Mouse (Mus musculus): ENCODE data around the gene Rap1gap2.

The Rap1gap2 gene

DNA sequence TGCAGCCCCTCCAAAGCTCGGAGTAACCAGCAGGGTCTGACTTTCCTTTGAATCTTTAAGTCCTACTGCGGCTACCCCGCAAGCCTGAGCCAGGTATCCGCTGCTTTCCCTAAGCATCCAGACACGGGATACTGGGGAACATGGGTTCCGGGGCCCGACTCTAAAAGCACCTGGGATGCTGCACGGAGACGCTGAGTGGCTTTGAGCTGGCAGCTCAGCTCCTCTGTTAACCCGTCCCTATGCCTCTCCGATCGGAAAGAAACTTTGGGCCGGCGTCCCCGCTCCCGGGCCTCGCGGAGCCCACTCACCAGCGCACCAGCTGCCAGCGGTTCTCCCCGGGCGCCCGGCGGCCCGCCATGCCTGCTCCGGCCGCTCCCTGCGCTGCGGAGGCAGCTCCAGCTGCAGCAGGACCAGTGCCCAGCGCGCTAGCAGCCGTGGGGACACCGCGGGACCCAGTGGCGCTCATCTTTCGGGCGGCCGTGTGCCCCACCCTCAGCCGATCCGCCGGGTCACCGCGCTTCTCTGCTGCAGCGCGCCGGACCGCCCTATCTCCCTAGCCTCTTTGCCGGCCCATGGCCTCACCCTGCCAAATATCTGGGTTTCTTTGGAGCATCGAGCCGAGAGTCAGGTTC lies at the start of gene Rap1gap2:
Gene Rap1gap2 (minus strand): TSS at position 371 of the 632 bp plus-strand sequence.
- no peak for DNase-seq (ENCODE audit: extremely low spot score, low read depth, low spot score)

DNA sequence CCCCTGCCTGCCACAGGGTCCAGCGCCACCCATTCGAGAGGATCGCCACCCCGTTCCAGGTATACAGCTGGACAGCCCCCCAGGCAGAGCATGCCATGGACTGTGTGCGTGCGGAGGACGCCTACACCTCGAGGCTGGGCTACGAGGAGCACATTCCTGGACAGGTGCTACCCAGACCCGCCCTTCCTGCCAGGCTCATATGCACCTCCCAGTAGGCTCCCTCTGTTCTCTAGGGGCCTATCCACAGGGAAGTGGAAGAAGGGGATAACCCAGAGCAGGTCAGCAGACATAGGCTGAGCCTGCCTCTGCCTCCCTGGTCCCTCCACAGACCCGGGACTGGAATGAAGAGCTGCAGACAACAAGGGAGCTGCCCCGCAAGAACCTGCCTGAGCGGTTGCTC lies 49.6 kb upstream of the Rap1gap2 start:
- DNase-seq (ENCODE audit: extremely low spot score, low read depth, low spot score) = no peak

DNA sequence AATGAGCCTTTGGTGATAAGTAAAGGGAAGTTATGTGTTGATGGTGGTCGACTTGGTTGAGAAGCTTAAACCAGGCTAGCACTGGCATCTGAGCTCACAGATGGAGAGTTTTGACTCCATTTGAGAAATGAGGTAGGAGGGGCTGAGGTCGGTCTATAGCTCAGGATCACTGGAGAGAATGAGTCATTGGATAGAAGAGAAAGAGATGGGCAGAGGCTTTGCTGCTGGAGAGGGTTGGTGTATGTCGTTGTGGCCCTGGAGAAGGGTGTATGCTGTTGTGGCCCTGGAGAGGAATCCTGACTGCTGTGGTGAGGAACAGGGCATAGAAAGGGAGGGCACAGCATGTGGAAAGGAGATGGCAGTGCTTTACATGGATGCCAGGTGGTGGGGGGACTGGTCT lies 45.2 kb upstream of the Rap1gap2 start:
- DNase-seq (ENCODE audit: extremely low spot score, low read depth, low spot score) = no peak

DNA sequence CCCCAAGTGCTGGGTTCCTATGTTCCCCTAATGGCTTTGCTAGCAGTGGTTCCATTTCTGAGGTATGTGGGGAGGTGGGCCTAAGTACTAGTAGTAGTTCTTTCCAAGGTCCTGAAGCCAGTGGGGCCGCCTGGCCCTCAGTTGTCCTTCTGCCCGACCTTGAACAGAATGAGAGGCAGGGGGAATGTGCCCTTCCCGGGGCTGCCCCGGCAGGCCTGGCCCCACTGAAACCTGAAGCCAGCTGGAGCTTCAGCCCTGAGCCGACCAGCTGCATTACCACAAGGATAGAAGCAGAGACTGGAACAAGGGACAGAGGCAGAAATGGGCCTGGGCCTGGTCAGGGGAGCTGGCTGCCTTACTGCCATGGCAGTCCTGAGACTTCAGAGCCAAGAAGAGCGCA lies 42.7 kb upstream of the Rap1gap2 start:
- no peak for DNase-seq (ENCODE audit: extremely low spot score, low read depth, low spot score)

DNA sequence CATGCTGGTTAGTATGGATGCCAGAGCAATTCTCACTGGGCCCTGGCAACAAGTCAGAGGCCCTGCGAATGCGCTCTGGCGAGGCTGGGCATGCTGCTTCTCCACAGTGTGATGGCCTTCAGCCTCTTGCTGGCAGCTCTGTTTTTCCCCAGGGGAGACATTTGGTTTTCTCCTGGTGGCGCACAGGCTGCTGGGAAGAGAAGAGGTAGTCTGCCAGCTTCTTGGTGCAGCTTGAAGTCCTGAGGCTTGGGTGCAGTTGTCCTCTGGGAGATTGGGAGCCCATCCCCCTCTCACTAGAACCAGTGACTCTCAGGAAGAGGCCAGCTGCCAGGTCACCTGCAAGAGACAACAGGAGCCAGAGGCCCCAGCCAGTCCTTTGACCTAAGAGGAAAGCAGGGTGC lies 42.1 kb upstream of the Rap1gap2 start:
- DNase-seq (ENCODE audit: extremely low spot score, low read depth, low spot score) = no peak

DNA sequence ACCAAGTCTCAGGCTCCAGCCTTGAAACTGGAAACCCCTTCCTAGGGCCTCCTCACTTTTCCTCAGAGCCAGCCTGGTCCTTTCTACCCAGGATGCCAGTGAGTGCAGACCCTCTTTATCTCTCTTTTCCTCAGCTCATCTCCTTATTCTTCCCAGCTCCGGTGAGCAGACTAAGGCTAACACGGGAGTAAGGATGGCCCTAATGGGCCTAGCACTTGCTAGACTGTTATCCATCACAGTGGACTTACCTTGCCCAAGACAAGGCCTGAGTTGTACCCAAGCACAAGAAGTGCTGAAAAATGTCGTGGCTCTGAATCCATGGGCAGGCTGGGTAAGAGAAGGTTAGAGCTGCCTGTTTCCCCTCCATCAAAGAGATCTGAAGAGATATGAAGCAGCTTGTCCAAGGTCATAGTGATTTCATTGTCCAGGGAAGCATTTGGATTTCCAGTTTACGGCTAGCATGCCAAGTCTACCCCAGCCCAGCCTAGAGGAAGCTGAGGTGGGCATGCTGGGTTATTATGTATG lies 39.9 kb upstream of the Rap1gap2 start:
- no peak for DNase-seq (ENCODE audit: extremely low spot score, low read depth, low spot score)

DNA sequence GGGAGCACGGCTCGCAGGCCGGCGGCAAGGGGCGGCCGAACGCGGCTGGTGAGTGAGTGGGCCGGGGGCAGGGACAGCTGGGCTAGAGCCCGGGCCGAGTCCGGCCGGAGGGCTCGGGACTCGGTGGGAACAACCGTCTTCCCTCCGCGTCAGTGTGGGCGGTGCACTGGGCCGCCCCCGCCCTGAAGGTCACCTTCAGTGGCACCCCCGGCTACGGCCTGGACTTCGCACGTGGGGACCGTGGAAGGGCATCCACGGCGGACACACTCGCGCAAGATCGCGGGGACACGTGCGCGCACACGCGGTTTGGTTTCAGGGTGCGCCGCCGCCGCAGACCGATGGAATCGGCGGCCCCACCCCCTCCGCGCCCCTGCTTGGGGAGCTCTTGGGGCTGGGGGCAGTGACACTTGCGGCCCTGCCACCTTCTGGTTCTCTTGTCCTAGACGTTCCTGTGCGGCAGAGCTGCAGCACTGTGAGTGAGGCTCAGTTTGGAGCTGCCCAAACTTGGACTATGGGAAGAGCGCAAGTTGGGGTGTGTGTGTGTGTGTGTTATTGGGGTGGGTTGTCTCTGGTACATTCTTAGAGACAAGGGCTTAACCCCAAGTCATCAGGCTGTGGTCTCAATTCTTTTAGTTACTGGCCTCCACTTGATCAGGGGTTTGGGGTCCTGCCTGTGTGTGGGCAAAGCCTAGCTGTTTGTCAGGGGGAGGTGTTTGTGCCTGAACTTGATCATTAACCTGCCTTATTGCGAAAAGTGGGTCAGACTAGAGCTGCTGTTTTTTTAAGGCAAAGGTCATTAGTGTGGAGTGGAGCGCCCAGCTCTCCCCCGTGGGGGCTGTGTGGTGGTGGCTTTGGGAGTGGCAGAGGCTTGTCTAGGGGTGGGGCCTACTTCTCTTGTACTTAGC lies 39.2 kb upstream of the Rap1gap2 start:
- no peak for DNase-seq (ENCODE audit: extremely low spot score, low read depth, low spot score)

DNA sequence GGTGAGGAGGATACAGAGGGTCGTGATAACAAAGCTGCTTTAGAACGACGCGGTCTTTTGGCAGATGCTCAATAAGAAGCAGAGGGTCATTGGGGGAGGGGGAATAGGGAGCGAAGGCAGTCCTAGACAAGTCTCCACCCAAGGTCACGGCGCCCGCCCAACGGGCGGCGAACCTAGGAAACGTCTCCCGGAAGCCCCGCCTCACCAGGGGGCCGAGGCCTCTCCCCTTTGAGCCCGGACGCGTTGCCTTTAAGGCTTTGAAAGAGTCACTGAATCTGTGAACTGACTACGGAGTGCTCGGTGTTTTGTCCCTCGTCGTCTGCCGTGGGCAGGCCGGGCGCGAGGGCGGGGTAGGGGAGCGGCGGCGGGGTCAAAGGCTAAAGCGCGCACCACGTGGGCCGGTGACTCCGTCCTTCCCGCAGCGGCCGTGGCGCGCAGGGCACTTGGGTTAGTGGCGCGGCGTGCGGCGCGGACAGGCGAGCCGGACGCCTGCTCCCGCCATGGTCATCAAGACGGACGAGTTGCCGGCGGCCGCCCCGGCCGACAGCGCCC lies 38.5 kb upstream of the Rap1gap2 start, which contains the start of gene Cluh:
Gene Cluh (plus strand): TSS at position 401 of the 552 bp plus-strand sequence.
- peak; percentile 78 for DNase-seq (ENCODE audit: extremely low spot score, low read depth, low spot score)

DNA sequence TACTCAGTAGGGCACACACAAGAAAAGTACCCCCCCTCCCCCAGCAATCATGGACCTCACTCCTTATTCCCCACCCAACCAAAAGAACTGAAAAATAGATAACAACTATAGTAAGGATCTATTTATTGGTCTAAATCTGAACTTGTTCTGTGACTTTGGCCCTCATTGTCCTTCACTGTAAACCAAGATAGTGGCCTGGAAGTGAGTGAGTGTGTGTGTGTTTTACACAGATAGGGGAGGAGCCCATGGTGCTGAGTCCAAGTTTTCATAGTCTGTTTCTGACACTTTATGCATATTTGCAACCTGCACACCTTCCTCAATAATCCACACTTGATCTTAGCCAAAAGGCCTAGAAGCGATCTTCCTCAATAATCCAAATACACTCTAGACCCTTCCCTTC lies 38.0 kb upstream of the Rap1gap2 start:
- no peak for DNase-seq (ENCODE audit: extremely low spot score, low read depth, low spot score)

DNA sequence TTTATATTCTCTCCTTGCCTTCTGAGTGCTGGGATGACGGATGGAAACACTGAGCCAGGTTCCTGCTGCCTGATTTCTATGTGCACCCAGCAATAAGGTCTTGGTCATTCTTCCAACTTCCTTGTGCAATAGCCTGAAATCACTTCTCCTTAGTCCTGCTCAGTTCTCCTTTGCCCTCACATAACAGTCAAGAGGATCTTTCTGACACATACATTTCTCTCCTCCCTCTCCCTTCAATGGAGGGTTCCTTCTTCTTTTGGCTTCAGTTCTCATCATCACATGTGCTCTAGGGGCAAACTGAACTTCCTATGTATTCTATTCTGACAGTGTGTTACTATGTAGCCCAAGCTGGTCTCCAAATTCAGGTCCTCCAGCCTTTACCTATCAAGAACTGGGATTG lies 37.3 kb upstream of the Rap1gap2 start:
- no peak for DNase-seq (ENCODE audit: extremely low spot score, low read depth, low spot score)

DNA sequence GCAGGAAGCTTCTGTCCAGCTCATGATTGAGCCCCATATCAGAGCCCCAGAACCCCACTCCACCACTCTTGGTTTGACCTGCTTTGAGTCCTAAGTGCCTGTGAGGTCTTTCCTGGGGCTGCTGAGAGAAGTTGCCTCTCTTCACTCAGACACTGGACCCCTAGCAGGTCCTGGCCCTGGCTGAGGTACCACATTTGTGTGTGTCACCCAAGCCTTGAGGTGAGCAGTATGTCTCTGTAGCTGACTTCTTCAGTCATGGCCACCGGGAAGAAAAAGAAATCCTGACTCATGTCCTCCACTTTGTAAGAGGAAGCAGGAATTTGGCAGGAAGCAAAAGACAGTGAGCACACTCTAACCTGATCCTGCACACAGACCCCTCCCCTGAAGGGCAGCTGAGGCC lies 28.9 kb upstream of the Rap1gap2 start:
- no peak for DNase-seq (ENCODE audit: extremely low spot score, low read depth, low spot score)

DNA sequence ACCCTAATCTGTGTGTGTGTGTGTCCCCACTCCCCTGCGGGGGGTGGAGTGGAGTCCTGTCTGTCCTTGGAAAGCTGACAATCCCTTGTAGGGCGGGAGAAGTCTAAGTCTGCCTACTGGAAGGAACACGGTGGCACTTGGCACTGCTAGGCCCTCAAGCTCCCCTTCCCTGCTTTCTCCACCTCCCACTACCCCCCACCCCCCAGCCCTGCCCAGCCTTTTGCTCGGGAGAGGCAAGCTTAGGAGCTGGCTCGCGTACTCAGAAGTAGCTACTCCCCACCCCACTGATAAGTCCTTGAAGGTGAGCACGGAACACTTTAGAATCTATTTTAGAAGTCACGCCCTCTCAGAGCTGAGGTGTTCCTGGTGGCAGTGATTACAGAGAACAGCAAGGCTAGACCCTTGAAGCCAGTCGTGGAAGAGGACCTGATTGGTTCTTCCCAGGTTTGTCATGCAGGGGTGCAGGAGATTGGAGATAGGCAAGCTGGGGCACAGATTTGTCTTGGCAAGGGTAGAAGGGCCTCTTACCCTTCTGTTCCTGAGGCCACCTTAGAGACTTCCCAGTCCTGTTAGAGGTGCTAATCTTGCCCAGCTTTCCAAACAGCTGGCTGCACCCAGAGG lies 28.2 kb upstream of the Rap1gap2 start:
- no peak for DNase-seq (ENCODE audit: extremely low spot score, low read depth, low spot score)

DNA sequence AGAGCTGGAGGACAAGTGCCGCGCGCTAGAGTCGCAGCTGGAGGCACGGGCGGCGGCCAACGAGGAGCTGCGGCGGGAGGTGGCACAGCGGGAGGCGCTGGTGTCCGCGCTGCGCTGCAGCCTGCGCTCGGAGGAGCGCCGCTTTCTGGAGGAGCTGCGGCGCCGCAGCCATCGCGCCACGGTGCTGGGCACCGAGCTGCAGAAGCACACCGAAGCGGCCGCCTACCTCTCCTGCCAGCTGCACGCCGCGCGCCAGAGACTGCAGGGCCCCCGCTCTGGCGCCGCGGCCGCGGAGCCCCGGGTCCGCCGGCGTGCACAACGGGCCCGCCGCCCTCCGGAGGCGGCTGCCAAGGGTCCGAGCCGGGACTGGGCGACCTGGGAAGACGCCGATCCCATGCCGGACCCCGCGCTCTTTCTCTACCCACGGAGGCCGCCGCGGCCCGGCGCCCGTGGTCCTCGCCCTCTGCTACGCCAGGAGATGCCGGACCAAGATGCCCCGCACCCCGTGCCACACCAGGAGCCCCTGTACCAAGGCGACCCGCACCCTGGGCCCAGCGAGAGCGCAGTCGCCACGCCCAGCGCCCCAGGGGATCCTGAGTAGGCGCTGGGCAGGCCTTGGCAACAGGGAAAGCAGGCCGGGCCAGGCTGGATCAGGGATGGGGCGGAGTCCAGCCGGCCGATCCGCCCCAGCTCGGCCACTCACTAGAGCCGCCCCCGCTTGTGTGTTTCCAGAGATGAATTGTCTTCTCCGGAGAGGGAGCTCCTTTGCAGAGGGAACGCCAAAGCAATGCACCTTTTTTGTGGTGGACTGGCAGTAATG lies 27.5 kb upstream of the Rap1gap2 start:
- DNase-seq (ENCODE audit: extremely low spot score, low read depth, low spot score) = no peak

DNA sequence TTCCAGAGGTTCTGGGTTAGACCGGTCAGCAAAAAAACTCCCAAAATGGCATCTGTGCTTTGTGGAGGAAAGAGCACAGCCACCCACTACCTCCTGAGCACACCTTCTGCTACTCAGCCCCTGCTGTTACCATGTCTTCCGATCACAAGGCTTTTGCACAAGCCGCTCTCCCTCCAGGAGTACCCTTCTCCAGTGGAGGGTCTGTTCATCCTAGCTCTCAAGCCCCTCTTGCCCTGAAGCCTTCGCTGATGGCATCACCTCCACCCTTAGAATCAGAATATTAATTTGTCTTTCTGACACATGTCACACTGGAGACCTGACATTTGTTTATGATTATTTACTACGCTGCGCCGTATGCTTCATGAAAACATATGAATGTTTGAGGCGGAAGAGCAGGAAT lies 26.8 kb upstream of the Rap1gap2 start:
- DNase-seq (ENCODE audit: extremely low spot score, low read depth, low spot score) = no peak

DNA sequence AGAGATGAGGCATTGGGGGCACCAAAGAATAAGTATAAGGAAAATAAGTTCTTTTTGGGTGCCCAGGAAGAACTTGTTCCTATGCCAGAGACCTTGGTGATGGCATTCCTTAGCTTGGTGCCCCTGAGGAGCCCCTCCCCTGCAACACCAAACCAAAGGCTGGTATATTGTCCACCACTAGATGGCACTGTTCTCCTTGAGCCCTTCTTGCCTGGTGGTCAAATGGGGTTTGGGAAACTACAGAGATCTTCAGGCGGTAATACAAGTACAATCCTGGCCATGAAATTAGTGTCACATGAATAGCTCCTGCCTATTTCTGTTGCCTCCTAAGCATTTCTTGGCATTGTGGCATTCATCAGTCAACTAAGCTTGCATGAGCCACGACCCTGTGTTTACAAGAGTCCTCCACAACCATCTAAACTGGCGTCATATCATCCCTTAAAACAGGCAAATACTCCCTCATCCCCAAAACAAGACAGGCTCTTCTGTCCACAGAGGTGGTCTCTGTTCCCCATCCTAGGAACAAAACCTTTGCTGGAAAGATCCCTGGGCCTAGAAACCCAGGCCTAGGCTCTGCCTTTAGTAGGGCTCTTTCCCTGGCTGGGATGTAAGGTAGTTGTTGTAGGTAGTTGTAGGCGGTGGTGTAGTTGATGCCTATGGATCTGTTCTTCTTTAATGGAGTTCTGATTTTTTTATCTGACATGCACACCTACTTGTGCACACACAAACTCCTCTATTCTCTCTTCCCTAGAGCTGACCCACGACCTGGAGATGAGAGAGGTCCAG lies 24.0 kb upstream of the Rap1gap2 start:
- peak; percentile 89 for DNase-seq (ENCODE audit: extremely low spot score, low read depth, low spot score)

DNA sequence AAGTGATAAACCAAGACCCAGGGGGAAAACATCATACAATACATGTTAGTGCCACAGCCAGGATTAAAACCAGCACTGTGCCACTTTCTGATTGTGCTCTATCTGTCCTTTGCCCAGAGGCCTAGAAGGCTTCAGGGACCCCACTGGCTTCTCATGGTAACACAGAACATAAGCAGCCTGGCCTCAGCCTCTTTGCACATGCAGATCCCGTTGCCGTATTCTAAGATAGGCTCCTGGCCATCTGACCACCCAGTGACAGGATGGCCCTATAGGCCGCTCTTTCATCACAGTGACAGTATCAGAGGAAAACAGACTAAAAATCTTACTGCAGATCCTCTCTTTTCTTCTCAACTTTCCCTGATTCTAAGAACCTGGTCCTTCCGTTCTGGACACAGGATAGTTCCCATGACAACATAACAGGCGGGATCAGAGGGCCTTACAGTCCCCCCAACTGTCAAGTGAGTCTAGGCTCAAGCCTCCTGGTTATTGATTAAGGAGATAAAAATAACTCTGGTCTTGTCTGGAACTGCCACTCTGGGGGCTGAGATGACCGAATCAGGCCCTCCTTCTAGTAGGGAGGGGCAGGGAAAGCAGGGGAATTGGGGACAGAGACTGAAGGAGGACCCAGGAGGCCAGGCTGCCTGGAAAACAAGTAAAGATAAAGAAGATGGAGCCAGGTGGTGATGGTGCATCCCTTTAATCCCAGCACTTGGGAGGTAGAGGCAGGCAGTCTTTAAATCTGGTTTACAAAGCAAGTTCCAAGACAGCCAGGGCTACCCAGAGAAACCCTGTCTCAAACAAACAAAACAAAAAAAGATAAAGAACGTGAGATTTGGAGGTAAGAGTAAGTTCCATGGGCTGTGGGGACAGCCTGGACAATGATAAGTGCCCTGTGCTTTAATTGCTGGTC lies 21.4 kb upstream of the Rap1gap2 start:
- no peak for DNase-seq (ENCODE audit: extremely low spot score, low read depth, low spot score)

DNA sequence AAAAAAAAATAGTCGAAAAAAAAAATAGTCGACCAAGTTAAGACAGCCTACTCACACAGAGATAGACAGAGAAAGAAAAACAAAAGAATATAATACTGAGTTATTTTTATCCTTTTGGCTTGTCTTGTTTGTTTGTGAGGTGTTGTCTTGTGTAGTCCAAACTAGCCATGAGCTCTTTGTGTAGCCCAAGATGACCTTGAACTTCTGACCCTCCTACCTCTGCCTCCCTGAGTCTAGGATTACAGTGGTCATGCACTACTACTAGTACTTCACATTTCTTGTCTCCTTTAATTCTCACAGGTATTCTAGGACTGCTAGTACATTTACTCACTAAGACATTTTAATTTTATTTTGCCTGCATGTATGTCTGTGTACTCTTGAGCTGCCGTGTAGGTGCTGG lies 16.8 kb upstream of the Rap1gap2 start:
- DNase-seq (ENCODE audit: extremely low spot score, low read depth, low spot score) = no peak

DNA sequence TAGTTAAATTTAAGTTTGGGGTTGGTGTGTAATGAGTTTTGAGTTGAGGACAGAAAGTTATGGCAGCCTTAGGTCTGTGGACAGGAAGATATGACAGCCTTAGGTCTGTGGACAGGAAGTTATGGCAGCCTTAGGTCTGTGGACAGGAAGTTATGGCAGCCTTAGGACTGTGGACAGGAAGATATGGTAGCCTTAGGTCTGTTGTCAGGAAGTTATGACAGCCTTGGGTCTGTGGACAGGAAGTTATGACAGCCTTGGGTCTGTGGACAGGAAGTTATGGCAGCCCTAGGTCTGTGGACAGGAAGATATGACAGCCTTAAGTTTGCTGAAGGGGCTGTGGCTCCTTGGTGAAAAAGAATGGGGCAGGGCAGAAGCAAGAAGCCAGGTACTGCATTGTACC lies 14.6 kb upstream of the Rap1gap2 start:
- no peak for DNase-seq (ENCODE audit: extremely low spot score, low read depth, low spot score)

DNA sequence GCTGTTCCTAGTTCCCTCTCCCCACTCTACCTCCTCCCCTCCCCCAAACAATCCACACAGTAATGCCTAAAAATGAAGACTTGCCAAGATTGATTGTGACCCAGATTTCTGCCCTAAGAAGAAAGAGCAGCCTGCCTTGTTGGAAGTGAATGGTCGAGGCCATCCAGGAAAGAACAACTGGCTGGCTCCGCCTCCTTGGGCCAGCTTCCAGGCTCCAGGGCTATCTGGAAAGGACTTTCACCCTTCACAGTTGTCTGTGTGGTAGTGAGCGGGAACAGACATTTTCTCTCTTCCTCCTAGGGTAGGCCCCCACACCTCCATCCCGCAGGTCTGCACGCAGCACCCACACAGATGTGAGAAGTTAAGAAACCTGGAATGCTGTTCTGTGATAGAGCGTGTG lies 13.0 kb upstream of the Rap1gap2 start:
- DNase-seq (ENCODE audit: extremely low spot score, low read depth, low spot score) = no peak
